Mouse (Mus musculus): Measurements from ENCODE around the gene Schip1. TPM values are rescaled to one million over a fixed set of nuclear protein-coding genes. Genes with fewer than 3 reads are reported as not detected.
A peak's percentile ranks its signal among the peaks of the same experiment; 100 is the strongest.

Gene Schip1
- total RNA-seq (2014; rRNA removed) (105 and 108 TPM in 2 replicates), polyA plus RNA-seq (2015; fragmentation: Nextera tagmentation; extraction: Ambion mirVana) (154 and 157 TPM in 2 replicates)

DNA sequence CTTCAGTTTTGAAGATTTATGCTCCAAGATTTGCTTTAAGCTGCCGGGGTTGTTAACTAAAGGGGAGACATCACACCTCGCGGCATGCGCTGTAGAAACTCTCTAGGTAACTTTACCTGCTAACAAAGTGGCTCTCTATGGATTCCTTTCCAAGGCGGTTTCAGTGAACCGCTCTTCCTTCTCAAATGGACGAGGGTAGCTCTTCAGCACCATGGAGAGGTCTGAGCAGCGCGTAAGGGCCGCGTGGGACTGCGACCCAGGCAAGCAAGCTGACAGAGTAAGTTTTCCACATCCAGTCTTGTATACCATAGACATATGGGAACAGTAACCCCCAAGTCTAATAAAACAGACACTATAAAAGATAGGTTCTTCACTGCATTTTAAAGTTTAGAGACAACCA lies at the start of gene Schip1:
Schip1 (plus strand) TSS at position 72 of the 400 bp plus-strand sequence.
- Histone ChIP-seq H3K36me3 (ENCODE audit: insufficient read depth, low read length) (no peaks in the 10 kb centered on the region), H3K27me3 (ENCODE audit: insufficient read depth, low read length) (no peaks in the 10 kb centered on the region), H3K27ac (ENCODE audit: low read depth, low read length) (no peak within 1 kb of the TSS), H3K9ac (replicated peaks; ENCODE audit: low read length, poor library complexity, severe bottlenecking) (no peak within 1 kb of the TSS), H3K4me3 (ENCODE audit: low read depth, low read length) (no peak within 1 kb of the TSS), H3K4me1 (ENCODE audit: insufficient read depth, low read length) (no peaks in the 10 kb centered on the region), H3K9me3 (ENCODE audit: low read length) (no peaks in the 10 kb centered on the region), H3K4me2 (ENCODE audit: low read depth, low read length, poor library complexity, severe bottlenecking) (no peak within 1 kb of the TSS)
- DNase-seq (ENCODE audit: low spot score) (no peak), ATAC-seq (ENCODE audit: low FRiP score) (no peak)
- no peak for TF ChIP-seq CTCF (IDR thresholded peaks at IDR 0.05)
- 44% methylated on average over 12 of the region's 12 CpGs for WGBS

DNA sequence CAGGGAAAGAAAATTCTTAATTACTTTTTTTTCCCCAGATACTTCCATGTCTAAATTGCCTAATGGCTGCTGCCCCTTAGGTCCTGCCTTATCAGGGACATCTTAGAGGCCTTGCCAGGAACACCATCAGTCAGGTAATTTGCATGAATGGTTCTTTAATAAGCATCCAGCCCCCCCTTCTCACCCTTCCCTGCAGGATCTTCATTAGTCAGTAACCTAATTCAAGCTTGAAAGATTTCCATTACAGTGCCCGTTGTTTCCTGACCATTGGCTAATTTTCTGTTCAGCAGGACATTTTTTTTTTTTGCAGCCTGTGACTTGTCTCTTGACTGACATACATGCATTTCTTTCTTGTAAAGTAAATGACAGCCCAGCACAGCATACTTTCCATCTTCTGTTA lies 48.8 kb upstream of the Schip1 start:
- no peak overlapping the region for H3K4me2 ChIP-seq (ENCODE audit: low read depth, low read length, poor library complexity, severe bottlenecking)
- H3K4me3 ChIP-seq (ENCODE audit: low read depth, low read length) = no peak overlapping the region
- no peaks in the 10 kb centered on the region for H3K4me1 ChIP-seq (ENCODE audit: insufficient read depth, low read length)
- H3K9me3 ChIP-seq (ENCODE audit: low read length) = no peaks in the 10 kb centered on the region
- H3K27ac ChIP-seq (ENCODE audit: low read depth, low read length) = no peak overlapping the region
- WGBS = 20% methylated on average over 1 of the region's 1 CpGs
- DNase-seq (ENCODE audit: low spot score) = peak; percentile 74
- no peaks in the 10 kb centered on the region for H3K27me3 ChIP-seq (ENCODE audit: insufficient read depth, low read length)
- no peak for ATAC-seq (ENCODE audit: low FRiP score)
- H3K9ac ChIP-seq (replicated peaks; ENCODE audit: low read length, poor library complexity, severe bottlenecking) = no peak overlapping the region
- H3K36me3 ChIP-seq (ENCODE audit: insufficient read depth, low read length) = no peaks in the 10 kb centered on the region
- TF ChIP-seq CTCF (IDR thresholded peaks at IDR 0.05) = no peak

DNA sequence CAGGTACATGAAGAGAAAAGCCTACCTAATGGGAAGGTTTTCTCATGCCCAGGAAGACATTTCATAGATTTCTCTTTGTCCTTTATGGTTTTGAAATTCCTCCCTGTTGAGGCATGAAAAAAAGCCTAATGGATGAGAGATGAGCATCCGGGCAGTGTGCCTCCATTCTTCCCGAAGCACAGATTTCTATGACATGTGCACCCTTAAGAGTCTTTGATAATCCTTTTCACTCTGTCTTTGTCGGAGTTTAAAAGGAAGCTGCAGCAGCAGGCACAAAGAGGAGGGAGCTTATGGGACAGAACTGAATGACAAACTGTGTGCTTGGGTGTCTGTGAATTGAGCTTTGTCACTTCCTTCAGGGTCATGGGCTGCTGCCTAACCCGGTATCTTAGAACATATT lies 45.2 kb upstream of the Schip1 start:
- no peak for ATAC-seq (ENCODE audit: low FRiP score)
- no peak for TF ChIP-seq CTCF (IDR thresholded peaks at IDR 0.05)
- Histone ChIP-seq H3K4me2 (ENCODE audit: low read depth, low read length, poor library complexity, severe bottlenecking) (no peak overlapping the region), H3K9ac (replicated peaks; ENCODE audit: low read length, poor library complexity, severe bottlenecking) (no peak overlapping the region), H3K4me1 (ENCODE audit: insufficient read depth, low read length) (no peaks in the 10 kb centered on the region), H3K27ac (ENCODE audit: low read depth, low read length) (no peak overlapping the region), H3K36me3 (ENCODE audit: insufficient read depth, low read length) (no peaks in the 10 kb centered on the region), H3K4me3 (ENCODE audit: low read depth, low read length) (no peak overlapping the region), H3K27me3 (ENCODE audit: insufficient read depth, low read length) (no peaks in the 10 kb centered on the region), H3K9me3 (ENCODE audit: low read length) (no peaks in the 10 kb centered on the region)
- no peak for DNase-seq (ENCODE audit: low spot score)
- WGBS = 15% methylated on average over 4 of the region's 4 CpGs

DNA sequence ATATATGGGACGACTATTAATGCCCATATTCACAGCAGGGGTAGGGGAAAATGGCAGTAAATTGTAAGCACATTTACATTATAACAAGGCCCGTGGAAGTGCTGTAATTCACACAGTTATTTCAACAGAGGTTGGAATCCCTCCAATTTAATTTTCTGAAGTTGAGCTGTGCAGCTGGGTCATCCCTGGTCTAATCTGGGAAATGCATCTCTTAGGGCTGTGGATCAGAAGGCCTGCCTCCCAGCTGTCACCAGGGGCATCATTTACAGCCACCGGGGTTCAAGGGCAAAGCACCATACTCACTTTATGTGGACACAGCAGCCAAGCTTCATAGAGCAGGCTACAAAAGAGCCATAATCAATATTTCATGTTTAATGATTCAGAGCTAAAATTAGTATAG lies 28.5 kb upstream of the Schip1 start:
- no peak overlapping the region for H3K4me2 ChIP-seq (ENCODE audit: low read depth, low read length, poor library complexity, severe bottlenecking)
- H3K36me3 ChIP-seq (ENCODE audit: insufficient read depth, low read length) = no peaks in the 10 kb centered on the region
- H3K4me1 ChIP-seq (ENCODE audit: insufficient read depth, low read length) = no peaks in the 10 kb centered on the region
- H3K4me3 ChIP-seq (ENCODE audit: low read depth, low read length) = no peak overlapping the region
- H3K27ac ChIP-seq (ENCODE audit: low read depth, low read length) = no peak overlapping the region
- WGBS = 25% methylated on average over 3 of the region's 3 CpGs
- no peak overlapping the region for H3K9ac ChIP-seq (replicated peaks; ENCODE audit: low read length, poor library complexity, severe bottlenecking)
- no peak for TF ChIP-seq CTCF (IDR thresholded peaks at IDR 0.05)
- DNase-seq (ENCODE audit: low spot score) (peak; percentile 33), ATAC-seq (ENCODE audit: low FRiP score) (no peak)
- no peaks in the 10 kb centered on the region for H3K9me3 ChIP-seq (ENCODE audit: low read length)
- H3K27me3 ChIP-seq (ENCODE audit: insufficient read depth, low read length) = no peaks in the 10 kb centered on the region

DNA sequence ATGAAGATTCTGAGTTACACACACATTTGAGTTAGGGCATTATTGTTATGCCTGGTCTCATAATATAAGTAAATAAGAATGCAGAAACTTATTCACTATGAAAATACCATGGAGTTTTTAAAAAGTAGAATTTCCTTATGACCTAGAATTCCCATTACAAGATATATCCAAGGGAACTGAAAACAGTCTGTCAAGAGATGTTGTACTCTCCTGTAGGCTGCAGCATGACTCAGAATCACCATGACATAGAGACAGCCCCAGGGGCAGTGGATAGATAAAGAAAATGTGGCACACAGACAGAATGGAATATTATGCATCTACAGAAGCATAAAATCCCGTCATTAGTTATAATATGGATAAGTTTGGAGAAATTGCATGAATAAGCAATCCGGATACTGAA lies 21.7 kb upstream of the Schip1 start:
- TF ChIP-seq CTCF (IDR thresholded peaks at IDR 0.05) = no peak
- Histone ChIP-seq H3K36me3 (ENCODE audit: insufficient read depth, low read length) (no peaks in the 10 kb centered on the region), H3K9ac (replicated peaks; ENCODE audit: low read length, poor library complexity, severe bottlenecking) (no peak overlapping the region), H3K9me3 (ENCODE audit: low read length) (no peaks in the 10 kb centered on the region), H3K27me3 (ENCODE audit: insufficient read depth, low read length) (0 out of 2 replicates have a peak, but pooled peaks cover 6% of the 10 kb centered on the region), H3K4me3 (ENCODE audit: low read depth, low read length) (no peak overlapping the region), H3K4me1 (ENCODE audit: insufficient read depth, low read length) (no peaks in the 10 kb centered on the region), H3K4me2 (ENCODE audit: low read depth, low read length, poor library complexity, severe bottlenecking) (no peak overlapping the region), H3K27ac (ENCODE audit: low read depth, low read length) (no peak overlapping the region)
- WGBS = 86% methylated on average over 2 of the region's 2 CpGs
- DNase-seq (ENCODE audit: low spot score) = no peak
- ATAC-seq (ENCODE audit: low FRiP score) = no peak

DNA sequence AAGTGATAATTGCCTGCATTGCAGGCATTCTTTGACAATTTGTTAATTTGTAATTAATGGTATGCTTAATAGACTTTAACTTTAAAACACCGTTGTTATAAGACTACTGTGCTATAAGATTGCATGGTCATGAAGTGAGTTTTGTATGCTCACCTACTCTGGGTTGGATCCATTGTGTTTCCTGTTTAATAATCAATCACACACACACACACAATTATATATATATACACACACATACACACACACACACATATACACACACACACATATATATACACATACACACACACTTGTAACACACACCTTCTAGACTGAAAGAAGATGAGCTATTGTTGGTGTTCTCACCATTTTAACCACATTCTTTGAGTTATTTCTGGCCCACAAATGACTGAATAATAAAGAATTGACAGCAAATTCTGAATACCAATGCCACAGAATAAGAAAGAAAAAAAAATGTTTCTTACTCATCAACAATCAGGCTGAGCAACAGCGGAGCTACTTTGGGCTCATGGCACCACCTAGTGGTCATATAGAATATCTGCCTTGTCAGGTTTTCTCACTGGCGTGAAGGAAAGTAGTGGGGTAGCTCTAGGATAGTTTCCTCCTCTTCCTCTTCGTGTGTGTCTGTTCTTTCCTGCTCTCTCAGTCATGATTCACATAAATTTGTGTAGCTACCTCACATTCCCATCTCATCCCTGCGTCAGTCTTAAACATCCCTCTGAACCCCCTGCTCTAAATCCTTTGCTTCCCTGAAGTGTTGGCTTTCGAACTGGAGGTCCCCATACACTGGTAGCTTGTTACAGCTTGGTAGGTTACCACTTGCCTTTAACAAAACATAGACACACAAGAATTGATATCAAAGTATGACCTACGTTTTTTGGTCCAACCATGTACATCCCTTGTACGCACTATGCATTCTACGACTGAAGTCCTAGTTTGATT lies 18.9 kb upstream of the Schip1 start:
- Histone ChIP-seq H3K27me3 (ENCODE audit: insufficient read depth, low read length) (0 out of 2 replicates have a peak, but pooled peaks cover 6% of the 10 kb centered on the region), H3K4me3 (ENCODE audit: low read depth, low read length) (no peak overlapping the region), H3K9me3 (ENCODE audit: low read length) (no peaks in the 10 kb centered on the region), H3K4me2 (ENCODE audit: low read depth, low read length, poor library complexity, severe bottlenecking) (no peak overlapping the region), H3K36me3 (ENCODE audit: insufficient read depth, low read length) (no peaks in the 10 kb centered on the region), H3K9ac (replicated peaks; ENCODE audit: low read length, poor library complexity, severe bottlenecking) (no peak overlapping the region), H3K27ac (ENCODE audit: low read depth, low read length) (no peak overlapping the region), H3K4me1 (ENCODE audit: insufficient read depth, low read length) (no peaks in the 10 kb centered on the region)
- peak; percentile 97 for TF ChIP-seq CTCF (IDR thresholded peaks at IDR 0.05)
- DNase-seq (ENCODE audit: low spot score) = peak; percentile 89
- 52% methylated on average over 9 of the region's 9 CpGs for WGBS
- peak; percentile 70 for ATAC-seq (ENCODE audit: low FRiP score)
